Mouse (Mus musculus): ENCODE measurements at regions not wholly inside any gene's neighbourhood (a gene's known extent, or its start where the extent isn't known, plus 50 kb on each side); places are given as distances from the start of the nearest gene placed in this dataset.

- no peaks in the 10 kb centered on the region for H3K79me2 ChIP-seq (replicated peaks; ENCODE audit: control insufficient read depth, extremely low read depth, insufficient read depth, poor library complexity, severe bottlenecking)
- TF ChIP-seq USF1 (IDR thresholded peaks at IDR 0.05; ENCODE audit: low read depth, low read length) (no peak), ZC3H11A (IDR thresholded peaks at IDR 0.05; ENCODE audit: low read depth, low read length) (no peak), ZKSCAN1 (IDR thresholded peaks at IDR 0.05; ENCODE audit: borderline replicate concordance, low read depth, low read length) (no peak), GABPA (IDR thresholded peaks at IDR 0.05; ENCODE audit: insufficient replicate concordance, low read depth, low read length) (no peak), SIN3A (IDR thresholded peaks at IDR 0.05; ENCODE audit: low read length) (no peak), MEF2A (IDR thresholded peaks at IDR 0.05; ENCODE audit: borderline replicate concordance, low read depth, low read length) (no peak), BHLHE40 (IDR thresholded peaks at IDR 0.05; ENCODE audit: low read depth, low read length) (no peak), ZNF384 (IDR thresholded peaks at IDR 0.05; ENCODE audit: low read depth, low read length) (no peak), MAFK (IDR thresholded peaks at IDR 0.05; ENCODE audit: insufficient replicate concordance, low read length) (no peak)
- H3K4me3 ChIP-seq (replicated peaks in 1 of 3; ENCODE audit: low read depth in 2 of 3, low read length in 2 of 3, poor library complexity in 1 of 3): no peak overlapping the region
- in situ Hi-C loops (cut with MboI; ENCODE audit: low pct_ligation_motif_present, low pct_unique_long_range_greater_than_20kb, low sequenced_read_pairs) (no loop called here), dilution Hi-C loops (cut with MboI; ENCODE audit: extremely low pct_ligation_motif_present, extremely low pct_unique_long_range_greater_than_20kb, low sequenced_read_pairs) (no loop called here)
- DNase-seq (ENCODE audit: extremely low read depth): no peak
- peaks cover 5% of the 10 kb centered on the region for H3K27me3 ChIP-seq (replicated peaks)
- no peak overlapping the region for H3K9ac ChIP-seq (ENCODE audit: insufficient read depth, low read depth)
- H3K4me1 ChIP-seq (ENCODE audit: control insufficient read depth in 1 of 2, insufficient read depth in 2 of 2): peaks cover 0 to 8% of the 10 kb centered on the region in 2 experiments; a peak in 1 of 4 replicates
- no peak overlapping the region for H3K27ac ChIP-seq (ENCODE audit: insufficient read depth, low read depth)
- H3K9me3 ChIP-seq (replicated peaks; ENCODE audit: low read length): no peaks in the 10 kb centered on the region
- no peak overlapping the region for H3K4me2 ChIP-seq (ENCODE audit: insufficient read depth, low read depth, poor library complexity, severe bottlenecking)
- H3K36me3 ChIP-seq (replicated peaks in 1 of 2; ENCODE audit: control insufficient read depth in 1 of 2, insufficient read depth in 1 of 2, low read length in 1 of 2): no peaks in the 10 kb centered on the region
These were observed 125.3 kb upstream of the Rnaseh2b start for GRCm38 (mm10) chr14:62167090-62167489.

- Histone ChIP-seq H3K4me1 (ENCODE audit: control insufficient read depth in 1 of 2, insufficient read depth in 2 of 2) (peaks cover 0 to 4% of the 10 kb centered on the region in 2 experiments; a peak in 1 of 4 replicates), H3K4me2 (ENCODE audit: insufficient read depth, low read depth, poor library complexity, severe bottlenecking) (no peak overlapping the region), H3K9ac (ENCODE audit: insufficient read depth, low read depth) (no peak overlapping the region), H3K27ac (ENCODE audit: insufficient read depth, low read depth) (no peak overlapping the region), H3K4me3 (replicated peaks in 1 of 3; ENCODE audit: low read depth in 2 of 3, low read length in 2 of 3, poor library complexity in 1 of 3) (no peak overlapping the region), H3K36me3 (replicated peaks in 1 of 2; ENCODE audit: control insufficient read depth in 1 of 2, insufficient read depth in 1 of 2, low read length in 1 of 2) (no peaks in the 10 kb centered on the region), H3K79me2 (replicated peaks; ENCODE audit: control insufficient read depth, extremely low read depth, insufficient read depth, poor library complexity, severe bottlenecking) (no peaks in the 10 kb centered on the region), H3K27me3 (replicated peaks) (peaks cover 5% of the 10 kb centered on the region), H3K9me3 (replicated peaks; ENCODE audit: low read length) (no peaks in the 10 kb centered on the region)
- dilution Hi-C loops (cut with MboI; ENCODE audit: extremely low pct_ligation_motif_present, extremely low pct_unique_long_range_greater_than_20kb, low sequenced_read_pairs) (no loop called here), in situ Hi-C loops (cut with MboI; ENCODE audit: low pct_ligation_motif_present, low pct_unique_long_range_greater_than_20kb, low sequenced_read_pairs) (no loop called here)
- no peak for DNase-seq (ENCODE audit: extremely low read depth)
- TF ChIP-seq CHD2 (IDR thresholded peaks at IDR 0.05; ENCODE audit: low read length) (no peak), JUND (conservative IDR thresholded peaks at IDR 0.05; ENCODE audit: low read depth, low read length) (no peak), TBP (conservative IDR thresholded peaks at IDR 0.05; ENCODE audit: low read depth, low read length) (no peak), POLR2A (IDR thresholded peaks at IDR 0.05; ENCODE audit: low read depth, low read length) (no peak), KAT2A (IDR thresholded peaks at IDR 0.05; ENCODE audit: insufficient replicate concordance, low read length) (no peak), MAX (IDR thresholded peaks at IDR 0.05; ENCODE audit: low read length) (no peak), ELF1 (IDR thresholded peaks at IDR 0.05; ENCODE audit: low read depth, low read length) (no peak), PAX5 (IDR thresholded peaks at IDR 0.05; ENCODE audit: low read length) (no peak)
These were observed 123.7 kb upstream of the Rnaseh2b start for GRCm38 (mm10) chr14:62168711-62169110.

Data from CH12.LX (cell line).